9 mouse cellular contexts compared by ENCODE assay signal in the genomic region with DNA sequence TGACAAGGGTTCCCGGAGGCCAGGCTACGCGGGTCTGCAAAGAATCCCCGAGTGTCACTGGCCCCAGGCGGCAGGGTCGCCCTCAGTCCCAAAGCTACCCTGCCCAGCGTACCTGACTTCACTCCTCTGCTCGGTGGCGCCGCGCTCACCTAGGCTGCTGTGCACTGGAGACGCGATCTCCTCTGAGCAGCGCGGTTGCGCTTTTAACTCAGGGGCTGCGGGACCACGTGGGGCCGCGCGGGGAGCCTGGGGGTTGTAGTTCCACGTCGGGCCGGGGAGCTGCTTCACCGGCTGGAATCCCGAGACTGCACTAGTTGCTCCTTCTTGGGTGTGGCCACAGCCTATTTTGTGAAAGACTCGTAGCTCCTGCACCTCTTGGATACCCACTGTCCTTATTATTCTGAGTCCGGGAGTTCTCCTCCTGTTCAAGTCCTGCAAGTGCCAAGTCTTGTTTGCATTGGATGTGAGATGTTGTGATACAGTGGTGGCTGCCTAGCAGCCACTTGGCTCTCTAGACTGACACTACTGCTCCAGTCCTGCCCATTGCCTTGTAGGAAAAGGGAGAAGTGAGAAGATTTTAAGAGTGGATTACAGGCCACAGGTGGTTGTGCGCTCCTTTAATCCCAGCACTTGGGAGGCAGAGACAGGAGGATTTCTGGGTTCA. TPM values are rescaled to one million over a fixed set of nuclear protein-coding genes. Genes with fewer than 3 reads are reported as not detected.
DNase-seq lines count a peak whose midpoint lies in the region; ATAC-seq lines count a peak whose summit lies in the region.
"Had no signal": no experiment of that assay in that cellular context is flagged by ENCODE, and none has a peak within 500 bp of the region (broad histone marks: within the 10 kb centered on the region; RNA-seq: fewer than 3 reads in every experiment).

A gene (minus strand): TSS at position 510 of the 664 bp plus-strand sequence.

- H3K27ac ChIP-seq in forebrain, embryonic 15.5 days (replicated peaks), result no peak within 1 kb of the TSS
- H3K27ac ChIP-seq in neural tube, embryonic 14.5 days (ENCODE audit: low read depth, low read length), result no peak within 1 kb of the TSS

- no peaks in the 10 kb centered on the region for H3K36me3 ChIP-seq in forebrain, embryonic 15.5 days
- no peaks in the 10 kb centered on the region for H3K36me3 ChIP-seq in neural tube, embryonic 14.5 days (ENCODE audit: control insufficient read depth, insufficient read depth, low read length)

- ATAC-seq in forebrain, embryonic 15.5 days (replicated peaks), result peak; percentile 95
- peak; percentile 95 for ATAC-seq in neural tube, embryonic 14.5 days (ENCODE audit: low read depth)

- 5% methylated on average over 29 of the region's 29 CpGs for WGBS in forebrain, embryonic 15.5 days
- WGBS in neural tube, embryonic 14.5 days, result 6% methylated on average over 29 of the region's 29 CpGs

- no peaks in the 10 kb centered on the region for H3K9me3 ChIP-seq in forebrain, embryonic 15.5 days
- H3K9me3 ChIP-seq in neural tube, embryonic 14.5 days (ENCODE audit: control insufficient read depth, low read length), result no peaks in the 10 kb centered on the region

- peak within 1 kb of the TSS; percentile 56 for H3K9ac ChIP-seq in forebrain, embryonic 15.5 days (replicated peaks)
- H3K9ac ChIP-seq in neural tube, embryonic 14.5 days (replicated peaks; ENCODE audit: low read depth, low read length), result peak within 1 kb of the TSS; percentile 37; the same call in 1 of the 2 replicates

- peak within 1 kb of the TSS; percentile 52 for H3K4me2 ChIP-seq in forebrain, embryonic 15.5 days (replicated peaks)
- H3K4me2 ChIP-seq in neural tube, embryonic 14.5 days (ENCODE audit: low read depth, low read length), result peak within 1 kb of the TSS; percentile 51

- intact Hi-C loops in heart, postnatal 10 days (cut with DNase I), result loop anchor here (2.0 to 10.0 kb wide), 2 partner anchors 257 to 635 kb away; no protein-coding TSS in a partner anchor

- no peaks in the 10 kb centered on the region for H3K27me3 ChIP-seq in forebrain, embryonic 15.5 days
- no peaks in the 10 kb centered on the region for H3K27me3 ChIP-seq in neural tube, embryonic 14.5 days (ENCODE audit: control insufficient read depth, insufficient read depth, low read length)

- H3K4me3 ChIP-seq in forebrain, embryonic 15.5 days, result peak within 1 kb of the TSS; percentile 49
- peak within 1 kb of the TSS; percentile 41 for H3K4me3 ChIP-seq in neural tube, embryonic 14.5 days (ENCODE audit: low read depth, low read length)

- DNase-seq in CD4-positive helper T cell, adult 2 months (ENCODE audit: low read depth, low spot score), result peak; percentile 47
- peak; percentile 51 for DNase-seq in c-Kit-positive CD71-negative TER-119-negative erythroid progenitor cells, embryonic 14.5 days (ENCODE audit: low read depth)
- DNase-seq in heart, postnatal 10 days, result peak; percentile 79 to 82
- peak; percentile 86 to 90 for DNase-seq in kidney, postnatal 4 days
- DNase-seq in lung, adult 18-20 months, result peak; percentile 48 to 57
- peak; percentile 76 for DNase-seq in testis, postnatal 14 days (ENCODE audit: low spot score)

- H3K4me1 ChIP-seq in forebrain, embryonic 15.5 days, result no peaks in the 10 kb centered on the region
- H3K4me1 ChIP-seq in neural tube, embryonic 14.5 days (ENCODE audit: control insufficient read depth, insufficient read depth, low read length), result no peaks in the 10 kb centered on the region

RNA-seq across cellular contexts. Expression of the gene that starts here (rescaled TPM):
- 7.2 and 8.2 TPM in 2 replicates for polyA plus RNA-seq in forebrain, embryonic 15.5 days (2015; fragmentation: Nextera tagmentation; extraction: Ambion mirVana)
- total RNA-seq in heart, postnatal 10 days (2021), result 1 to 10 TPM; 2.4 to 2.6 TPM
- 14.4 and 16.3 TPM in 2 replicates for polyA plus RNA-seq in neural tube, embryonic 14.5 days (2014; fragmentation: Nextera tagmentation; extraction: Ambion mirVana)
- total RNA-seq: MEL had no signal
